Mouse (Mus musculus) macrophage (primary cell): ENCODE data around the gene Cox6a2. TPM values are rescaled to one million over a fixed set of nuclear protein-coding genes. Genes with fewer than 3 reads are reported as not detected.
"Not testable (repeated sequence)": the region's sequence is repeated elsewhere in the genome, so short reads cannot be mapped to it uniquely, and the experiment has no call there.

Source experiments
- H3K27ac ChIP-seq: fragments of 350-480 bp; formaldehyde crosslinking; 2 replicates; pipeline ENCODE4 v1.9.0; 2021
- H3K36me3 ChIP-seq: fragments of 350-480 bp; formaldehyde crosslinking; 2 replicates; pipeline ENCODE4 v1.9.0; 2021; ENCODE audit errors: inconsistent target
- H3K4me3 ChIP-seq: fragments of 350-480 bp; formaldehyde crosslinking; 2 replicates; pipeline ENCODE4 v1.9.0; 2021; ENCODE audit errors: inconsistent target
- H3K79me2 ChIP-seq: fragments of 350-480 bp; formaldehyde crosslinking; 2 replicates; pipeline ENCODE4 v1.9.0; 2021; ENCODE audit errors: inconsistent target
- WGBS: methylation state at CpG from one replicate; pipeline ENCODE4 v1.1.7; 2026; ENCODE audit warnings: inconsistent platforms; ENCODE audit not compliant: missing documents; 5-methylcytosine and 5-hydroxymethylcytosine counted together
- polyA plus RNA-seq: library from polyadenylated mRNA; stranded (reverse); fragments of 250-400 nt; gene quantifications from 3 replicates; pipeline ENCODE4 v1.2.4, GENCODE M21; 2018; ENCODE audit warnings: inconsistent platforms

Cox6a2 gene
- polyA plus RNA-seq, 1 experiment from 2014 or later: 2.2 TPM

- no peak overlapping the region for H3K27ac ChIP-seq
- no peaks in the 10 kb centered on the region for H3K36me3 ChIP-seq
- WGBS: 98% methylated on average over 8 of the region's 8 CpGs
- no peak overlapping the region for H3K4me3 ChIP-seq
- H3K79me2 ChIP-seq: no peaks in the 10 kb centered on the region
These were observed 2.0 kb downstream of the Cox6a2 start for GRCm38 (mm10) chr7:128204179-128204578.

DNA sequence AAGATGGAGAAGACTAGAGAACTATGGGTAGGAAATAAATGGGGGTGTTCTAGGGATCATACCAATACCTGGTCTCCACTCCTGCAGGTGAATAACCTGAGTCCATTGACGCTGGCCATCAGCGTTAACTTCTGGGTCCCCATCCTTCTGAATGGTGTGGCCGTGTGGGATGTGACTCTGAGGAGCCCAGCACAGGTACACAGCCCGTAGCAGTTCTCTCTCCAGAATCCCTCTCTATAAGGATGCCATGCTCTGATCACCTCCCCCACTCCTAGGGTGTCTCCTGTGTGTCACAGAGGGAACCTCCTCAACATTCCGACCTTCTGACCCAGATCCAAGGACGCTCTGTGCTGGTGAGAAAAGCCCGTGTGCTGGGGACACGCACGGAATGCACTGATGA lies 3.1 kb downstream of the Cox6a2 start:
- Histone ChIP-seq H3K4me3 (no peak overlapping the region), H3K36me3 (no peaks in the 10 kb centered on the region), H3K79me2 (no peaks in the 10 kb centered on the region), H3K27ac (no peak overlapping the region)
- WGBS: 94% methylated on average over 9 of the region's 9 CpGs

- Histone ChIP-seq H3K4me3 (no peak overlapping the region), H3K27ac (no peak overlapping the region), H3K36me3 (no peaks in the 10 kb centered on the region), H3K79me2 (no peaks in the 10 kb centered on the region)
- 91% methylated on average over 9 of the region's 9 CpGs for WGBS
These were observed 4.6 kb downstream of the Cox6a2 start for GRCm38 (mm10) chr7:128201607-128202006.

DNA sequence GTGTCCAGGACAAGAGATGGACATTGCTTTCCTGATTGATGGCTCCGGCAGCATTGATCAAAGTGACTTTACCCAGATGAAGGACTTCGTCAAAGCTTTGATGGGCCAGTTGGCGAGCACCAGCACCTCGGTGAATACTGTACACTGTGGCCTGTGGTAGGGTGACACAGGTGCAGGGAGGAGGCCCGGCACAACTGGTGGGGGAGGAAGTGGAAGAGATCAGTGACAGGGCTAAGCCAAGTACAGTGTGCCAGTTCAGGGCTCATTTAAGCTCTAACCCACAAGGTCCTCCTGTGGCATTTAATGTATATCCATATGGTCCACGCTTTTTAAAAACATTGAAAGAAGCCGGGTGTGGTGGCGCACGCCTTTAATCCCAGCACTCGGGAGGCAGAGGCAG lies 24.5 kb downstream of the Cox6a2 start:
- Histone ChIP-seq H3K79me2 (no peaks in the 10 kb centered on the region), H3K4me3 (no peak overlapping the region), H3K27ac (no peak overlapping the region), H3K36me3 (no peaks in the 10 kb centered on the region)
- 63% methylated on average over 7 of the region's 10 CpGs for WGBS

- no peaks in the 10 kb centered on the region for H3K36me3 ChIP-seq
- no peak overlapping the region for H3K27ac ChIP-seq
- 37% methylated on average over 6 of the region's 6 CpGs for WGBS
- H3K4me3 ChIP-seq: no peak overlapping the region
- H3K79me2 ChIP-seq: no peaks in the 10 kb centered on the region
These were observed 25.6 kb downstream of the Cox6a2 start for GRCm38 (mm10) chr7:128180546-128180945.

GRCm38 (mm10) chr7:128180126-128180525 lies 26.1 kb downstream of the Cox6a2 start:
- Histone ChIP-seq H3K4me3 (no peak overlapping the region), H3K36me3 (no peaks in the 10 kb centered on the region), H3K79me2 (no peaks in the 10 kb centered on the region), H3K27ac (no peak overlapping the region)
- WGBS: 26% methylated on average over 7 of the region's 7 CpGs

- no peaks in the 10 kb centered on the region for H3K79me2 ChIP-seq
- 30% methylated on average over 2 of the region's 2 CpGs for WGBS
These were observed 27.8 kb downstream of the Cox6a2 start for GRCm38 (mm10) chr7:128178385-128178784.

DNA sequence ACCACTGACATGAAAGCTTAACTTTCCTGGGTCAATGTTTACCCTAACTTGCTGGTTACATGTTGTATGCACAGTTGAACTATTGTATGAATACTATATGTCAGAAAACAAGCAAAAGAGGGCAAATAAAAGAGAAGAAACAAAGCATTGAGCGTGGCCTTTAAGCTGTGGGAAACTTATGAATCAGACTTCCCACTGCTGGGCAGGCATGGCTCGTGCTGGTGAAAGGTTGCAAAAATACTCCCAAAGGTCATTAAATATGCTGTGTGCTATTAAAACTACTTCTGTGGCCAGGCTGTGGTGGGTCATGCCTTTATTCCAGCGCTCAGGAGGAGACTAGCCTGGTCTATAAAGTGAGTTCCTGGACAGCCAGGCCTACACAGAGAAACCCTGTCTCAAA lies 36.2 kb downstream of the Cox6a2 start:
- no peaks in the 10 kb centered on the region for H3K79me2 ChIP-seq
- H3K4me3 ChIP-seq: no peak overlapping the region
- 92% methylated on average over 2 of the region's 3 CpGs for WGBS
- H3K36me3 ChIP-seq: no peaks in the 10 kb centered on the region
- no peak overlapping the region for H3K27ac ChIP-seq

More at GRCm38 (mm10) chr7:128178385-128178784, 27.8 kb downstream of the Cox6a2 start:
- H3K27ac ChIP-seq: no peak overlapping the region
- H3K4me3 ChIP-seq: no peak overlapping the region
- H3K36me3 ChIP-seq: no peaks in the 10 kb centered on the region

- 92% methylated on average over 7 of the region's 7 CpGs for WGBS
- H3K27ac ChIP-seq: no peak overlapping the region
- no peaks in the 10 kb centered on the region for H3K36me3 ChIP-seq
- H3K4me3 ChIP-seq: no peak overlapping the region
- H3K79me2 ChIP-seq: no peaks in the 10 kb centered on the region
These were observed 39.8 kb downstream of the Cox6a2 start for GRCm38 (mm10) chr7:128166391-128166790.

DNA sequence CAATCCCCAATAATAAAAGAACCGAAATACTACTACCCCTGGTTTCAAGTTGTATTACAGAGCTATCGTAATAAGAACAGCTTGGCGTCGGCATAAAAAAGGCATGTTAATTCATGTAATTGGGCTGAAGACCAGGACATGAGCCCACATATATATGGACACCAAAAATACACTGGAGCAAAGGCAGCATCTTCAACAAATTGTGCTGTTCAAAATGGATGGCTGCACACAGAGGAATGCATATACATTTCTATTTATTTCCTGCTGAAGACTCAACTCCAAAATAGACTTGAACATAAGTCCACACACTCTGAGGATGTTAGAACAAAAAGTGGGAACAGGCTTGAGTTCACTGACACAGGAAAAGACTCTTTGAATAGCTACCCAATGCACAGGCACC lies 42.2 kb downstream of the Cox6a2 start:
- WGBS: 98% methylated on average over 4 of the region's 4 CpGs
- H3K4me3 ChIP-seq: no peak overlapping the region
- H3K27ac ChIP-seq: no peak overlapping the region
- H3K36me3 ChIP-seq: no peaks in the 10 kb centered on the region
- no peaks in the 10 kb centered on the region for H3K79me2 ChIP-seq

- 33% methylated on average over 7 of the region's 8 CpGs for WGBS
- not testable (repeated sequence) for H3K27ac ChIP-seq, H3K79me2 ChIP-seq, H3K4me3 ChIP-seq, H3K36me3 ChIP-seq
These were observed 47.4 kb downstream of the Cox6a2 start for GRCm38 (mm10) chr7:128158688-128159354.

Other genes starting within 250 kb of the Cox6a2 start
- gene Fus, start 238.9 kb downstream of the Cox6a2 start, polyA plus RNA-seq: 187 to 395 TPM (median 346 TPM) in 3 replicates
- gene Pycard, start 212.5 kb downstream of the Cox6a2 start, polyA plus RNA-seq: 19.6 to 111 TPM (median 82.3 TPM) in 3 replicates
- gene Trim72, start 202.4 kb downstream of the Cox6a2 start, polyA plus RNA-seq: not detected in 3 replicates
- gene Itgam, start 143.7 kb downstream of the Cox6a2 start, polyA plus RNA-seq: 101 to 216 TPM (median 128 TPM) in 3 replicates
- 1.0 to 2.2 TPM (median 1.6 TPM) in 3 replicates for gene Gm49368, start 143.7 kb downstream of the Cox6a2 start, polyA plus RNA-seq
- 4.4 to 10.4 TPM (median 7.7 TPM) in 3 replicates for gene Itgax, start 76.8 kb downstream of the Cox6a2 start, polyA plus RNA-seq
- 0.22 to 0.40 TPM (median 0.32 TPM) in 3 replicates for gene Itgad, start 52.0 kb downstream of the Cox6a2 start, polyA plus RNA-seq
- 10.9 to 18.5 TPM (median 17.7 TPM) in 3 replicates for gene Armc5, start 31.0 kb upstream of the Cox6a2 start, polyA plus RNA-seq
- gene 9130023H24Rik, start 31.6 kb upstream of the Cox6a2 start, polyA plus RNA-seq: 5.0 to 5.9 TPM (median 5.6 TPM) in 3 replicates
- 0.26 to 0.36 TPM (median 0.30 TPM) in 3 replicates for gene Tgfb1i1, start 40.4 kb upstream of the Cox6a2 start, polyA plus RNA-seq
- 0.52 TPM in 1 of 3 replicates, not detected in the others for gene Slc5a2, start 59.3 kb upstream of the Cox6a2 start, polyA plus RNA-seq
- gene BC017158, start 91.8 kb upstream of the Cox6a2 start, polyA plus RNA-seq: 16.5 to 20.1 TPM (median 18.5 TPM) in 3 replicates
- 269 to 404 TPM (median 315 TPM) in 3 replicates for gene Rgs10, start 212.4 kb upstream of the Cox6a2 start, polyA plus RNA-seq